Mouse (Mus musculus) CD4-positive, CD25-positive, alpha-beta regulatory T cell, adult 2 months (primary cell): ENCODE measurements around the gene Grb2.

Experiments
- DNase-seq: peaks from one replicate; pipeline ENCODE4 v3.0.0-alpha.2; 2012; ENCODE audit warnings: low read depth, low spot score

Gene Grb2

DNA sequence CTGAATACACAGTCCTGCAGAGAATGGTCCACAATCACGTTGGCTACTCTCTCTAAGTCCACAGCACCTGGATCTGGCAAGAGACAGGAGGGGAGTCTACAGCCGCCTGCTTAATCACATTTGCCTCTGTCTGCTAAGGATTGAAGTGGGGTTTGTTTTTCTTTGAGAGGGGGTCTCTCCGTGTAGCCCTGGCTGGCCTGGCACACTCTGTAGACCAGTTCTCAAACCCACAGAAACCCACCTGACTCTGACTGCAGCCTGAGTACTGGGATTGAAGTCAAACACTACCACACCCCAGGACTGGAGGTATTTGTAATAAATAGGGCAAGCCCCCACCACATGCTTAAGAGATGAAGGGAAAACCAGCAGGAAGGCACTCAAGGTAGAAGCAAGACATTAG, 98.8 kb downstream of the Grb2 start:
- no peak for DNase-seq

DNA sequence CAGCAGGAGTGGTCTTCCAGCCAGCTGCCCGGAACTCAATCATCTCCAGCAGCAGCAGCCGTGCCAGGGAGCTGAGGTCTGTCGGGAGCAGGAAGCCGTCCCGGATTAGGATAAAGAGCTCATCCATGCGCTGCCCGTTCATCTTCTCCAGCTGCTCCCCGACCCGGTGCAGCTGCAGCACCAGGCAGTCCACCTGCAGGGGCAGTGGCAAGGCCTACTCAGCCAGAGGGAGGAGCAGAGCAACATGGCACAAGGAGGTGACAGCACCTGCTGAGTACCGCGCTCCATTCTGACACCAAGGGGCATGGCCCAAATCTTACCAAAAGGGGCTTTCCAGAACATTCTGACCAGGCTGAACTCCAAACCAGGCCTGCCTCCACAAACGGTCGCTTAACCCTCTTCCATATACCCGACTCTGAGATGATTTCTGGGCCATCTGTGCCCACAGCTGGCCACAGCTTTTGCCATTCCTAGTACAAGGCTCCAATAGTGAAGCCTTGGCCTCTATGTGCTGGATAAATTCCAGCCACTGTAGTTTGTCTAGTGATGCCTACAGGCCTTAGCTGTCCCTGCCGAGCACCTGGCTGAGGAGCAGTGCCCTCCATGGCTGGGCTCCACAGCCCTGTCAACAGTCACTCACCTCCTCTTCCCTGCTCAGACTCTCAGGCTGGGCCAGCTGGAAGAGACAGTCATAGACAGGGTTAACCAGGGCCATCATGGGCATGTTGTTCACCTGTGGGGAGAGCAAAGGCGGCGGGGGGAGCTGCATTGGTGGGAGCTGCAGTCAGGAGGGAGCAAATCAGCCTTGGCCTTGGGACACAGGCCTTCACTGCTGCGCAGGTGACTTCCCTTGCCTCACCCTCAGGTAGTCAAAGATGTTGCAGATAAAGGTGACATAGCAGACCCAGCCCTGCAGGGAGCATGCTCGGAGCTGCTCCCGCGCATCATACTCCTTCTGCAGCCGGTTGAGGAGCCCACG, 99.7 kb downstream of the Grb2 start:
- DNase-seq, result no peak

DNA sequence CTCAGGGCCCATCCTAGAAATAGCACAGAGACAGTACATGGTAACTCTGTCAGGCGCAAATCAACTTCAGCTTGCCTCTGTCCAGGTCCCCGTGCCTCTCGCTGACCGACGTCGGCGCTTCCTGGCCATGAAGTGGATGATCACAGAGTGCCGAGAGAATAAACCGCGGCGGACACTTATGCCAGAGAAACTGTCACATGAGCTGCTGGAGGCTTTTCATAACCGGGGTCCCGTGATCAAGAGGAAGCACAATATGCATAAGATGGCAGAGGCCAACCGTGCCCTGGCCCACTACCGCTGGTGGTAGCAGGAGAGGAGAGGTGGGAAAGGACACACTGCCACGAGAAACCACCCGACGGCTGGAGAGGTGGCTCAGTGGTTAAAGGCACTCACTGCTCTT, 101.7 kb downstream of the Grb2 start:
- DNase-seq, result no peak

DNA sequence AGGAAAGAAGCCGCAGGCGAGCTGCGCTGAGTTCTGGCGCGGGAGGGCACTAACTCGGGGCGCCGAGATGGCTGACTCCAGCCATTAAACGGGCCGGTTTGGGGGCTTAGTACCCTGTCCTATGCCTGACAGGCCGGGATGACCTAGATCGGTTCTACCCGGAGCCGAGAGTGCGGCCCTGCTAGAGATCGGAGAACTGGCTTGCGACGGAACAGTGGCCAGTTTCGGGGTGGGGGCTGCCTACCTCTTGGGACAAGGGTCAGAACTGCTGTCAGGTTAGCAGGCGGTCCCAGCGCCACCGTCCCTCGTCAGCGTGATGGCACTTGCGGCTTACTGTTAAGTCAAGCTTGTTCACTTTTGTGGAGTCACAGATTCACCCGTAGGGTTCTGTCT, 104.1 kb downstream of the Grb2 start:
- no peak for DNase-seq

DNA sequence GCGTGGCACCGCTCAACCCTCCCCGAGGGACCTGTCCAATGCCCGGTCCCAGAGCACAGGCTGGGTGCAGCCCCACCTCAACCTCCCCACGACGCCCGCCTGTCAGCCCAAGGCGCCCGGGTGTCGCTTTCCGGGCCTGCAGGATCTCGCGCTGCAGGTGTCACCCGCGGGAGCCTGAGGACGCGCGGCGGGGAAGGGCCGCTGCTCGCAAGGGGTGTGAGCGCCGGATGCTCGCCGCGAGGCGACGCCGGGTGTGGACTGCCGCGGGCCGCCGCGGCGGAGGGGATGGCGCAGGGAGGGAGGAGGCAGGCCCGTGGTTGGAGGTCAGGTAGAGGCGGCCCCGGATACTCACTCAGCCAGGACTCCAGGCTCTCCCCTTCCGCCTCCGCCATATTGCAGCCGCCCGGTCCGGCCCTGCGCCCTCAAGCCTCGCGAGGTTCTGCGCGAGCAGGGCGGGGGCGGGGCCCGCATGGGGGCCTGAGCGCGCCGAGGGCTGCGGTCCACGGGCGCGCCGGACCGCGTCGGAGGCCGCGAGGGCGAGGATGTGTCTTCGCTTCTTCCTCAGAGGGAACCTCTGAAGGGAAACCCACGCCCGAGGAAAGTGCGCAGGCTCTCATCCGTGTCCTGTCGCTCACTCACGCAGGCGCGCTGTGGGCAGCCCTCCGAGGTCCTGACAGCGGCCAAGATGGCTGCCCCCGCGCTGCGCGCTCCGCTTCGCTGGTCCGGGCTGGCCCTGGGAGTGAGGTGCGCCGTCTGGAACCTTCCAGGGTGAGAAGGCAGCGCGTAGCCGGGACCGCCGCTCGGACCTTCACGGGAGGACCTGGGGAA, 104.7 kb downstream of the Grb2 start, which contains the start of the genes Mrps7 and Gga3:
Gene Mrps7 (plus strand): TSS at position 450 of the 828 bp plus-strand sequence.
Gene Gga3 (minus strand): TSS at position 576 of the 828 bp plus-strand sequence.
- peak; percentile 96 for DNase-seq

DNA sequence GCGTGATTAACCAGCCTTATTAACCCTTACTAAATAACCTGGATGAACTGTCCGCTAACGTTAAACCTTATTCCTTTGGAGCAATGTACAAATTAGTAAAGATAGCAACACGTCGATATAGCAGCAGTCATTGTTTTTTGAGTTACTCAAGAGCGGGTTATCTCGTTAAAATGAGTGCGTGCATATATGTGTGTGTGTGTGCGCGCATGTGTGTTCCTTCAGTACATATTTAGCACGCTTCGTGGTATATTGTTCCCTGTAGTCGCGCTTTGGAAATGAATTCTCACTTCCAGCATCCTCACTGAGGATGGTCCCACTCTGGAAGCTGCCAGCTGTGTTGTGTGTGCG, 105.3 kb downstream of the Grb2 start:
- DNase-seq, result no peak

DNA sequence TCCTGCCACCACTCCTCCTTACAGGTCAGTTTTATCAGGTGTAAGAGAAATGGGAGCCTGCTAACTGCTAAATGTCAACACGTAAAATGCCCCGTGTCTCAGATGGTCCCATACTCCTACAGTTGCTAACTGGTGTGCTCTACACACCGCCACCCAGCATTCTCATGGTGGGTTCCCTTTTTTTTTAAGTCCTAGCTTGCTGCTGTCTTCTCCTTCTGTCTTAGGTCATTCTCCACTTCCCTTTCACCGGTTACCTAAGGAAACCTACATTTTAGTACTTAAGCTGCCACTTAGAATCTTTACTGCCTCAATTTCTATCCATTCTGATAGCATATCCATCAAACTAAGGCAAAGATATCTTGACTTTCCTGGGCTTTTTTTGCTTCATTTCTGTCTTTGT, 107.2 kb downstream of the Grb2 start:
- DNase-seq, result no peak

DNA sequence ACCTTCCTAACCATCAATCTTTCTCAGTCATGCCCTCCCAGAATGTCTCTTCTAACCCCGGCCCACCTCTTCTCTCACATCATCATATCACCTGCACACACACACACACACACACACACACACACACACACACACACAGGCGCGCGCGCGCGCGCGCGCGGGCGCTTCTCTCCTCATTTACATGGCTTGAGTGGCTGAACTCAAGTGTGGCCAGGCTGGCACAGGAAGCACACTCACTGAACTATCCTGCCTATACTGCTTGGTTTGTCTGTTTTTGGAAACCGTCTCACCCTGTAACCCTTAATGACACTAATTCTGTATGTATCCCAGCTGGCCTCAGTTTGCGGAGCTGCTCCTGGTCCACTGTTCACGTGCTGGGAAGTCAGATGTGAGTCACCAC, 107.7 kb downstream of the Grb2 start:
- DNase-seq, result no peak

DNA sequence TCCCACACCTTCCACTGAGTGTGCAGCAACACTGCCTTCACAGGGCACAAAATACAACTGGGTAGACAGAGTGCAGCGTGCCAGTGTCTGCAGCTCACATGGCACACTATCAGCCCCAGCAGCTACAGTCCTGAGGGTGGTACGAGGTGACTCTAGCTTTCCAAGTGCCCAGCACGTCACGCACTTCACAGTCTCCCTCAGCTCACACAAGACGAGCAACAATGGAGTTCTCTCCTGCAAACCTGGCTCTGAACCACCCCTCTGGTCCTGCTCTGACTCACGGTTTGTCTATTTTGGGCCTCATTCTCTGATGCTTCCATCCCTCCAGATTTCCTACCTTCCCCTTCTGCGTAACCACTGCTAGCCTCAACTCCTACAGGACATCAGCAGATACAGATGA, 108.7 kb downstream of the Grb2 start:
- no peak for DNase-seq

DNA sequence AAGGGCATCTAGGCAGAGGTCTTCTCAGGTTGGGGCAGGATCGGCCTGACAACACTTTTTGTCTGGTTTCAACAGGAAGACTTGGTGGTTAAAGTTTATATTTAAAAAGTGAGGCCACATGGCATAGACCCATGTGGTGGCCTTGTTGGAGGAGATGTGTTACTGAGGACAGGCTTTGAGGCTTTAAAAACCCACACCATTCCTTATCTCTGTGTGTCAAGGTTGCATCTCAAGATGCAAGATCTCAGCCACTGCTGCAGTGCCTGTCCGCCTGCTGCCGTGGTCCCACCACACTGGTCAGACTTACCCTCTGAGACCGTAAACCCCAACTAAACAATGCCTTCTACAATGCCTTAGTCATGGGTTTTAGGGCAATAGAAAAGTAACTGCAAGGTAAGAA, 110.1 kb downstream of the Grb2 start:
- no peak for DNase-seq

DNA sequence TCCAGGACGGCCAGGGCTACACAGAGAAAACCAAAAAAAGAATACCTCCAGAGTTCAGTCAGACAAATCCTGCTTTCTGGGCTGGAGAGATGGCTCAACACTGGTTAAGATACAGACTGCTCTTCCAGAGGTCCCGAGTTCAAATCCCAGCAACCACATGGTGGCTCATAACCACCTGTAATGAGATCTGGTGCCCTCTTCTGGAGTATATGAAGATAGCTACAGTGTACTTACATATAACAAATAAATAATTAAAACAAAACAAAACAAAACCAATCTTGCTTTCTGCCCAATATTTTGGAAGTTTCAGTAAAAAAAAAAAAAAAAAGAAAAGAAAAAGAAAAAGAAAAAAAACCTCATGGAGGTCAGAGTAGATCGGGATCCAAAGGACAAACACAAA, 113.2 kb downstream of the Grb2 start:
- no peak for DNase-seq
